Mouse (Mus musculus): ENCODE measurements around the gene Serpina5.
A peak's percentile ranks its signal among the peaks of the same experiment; 100 is the strongest.
"Not testable (repeated sequence)": the region's sequence is repeated elsewhere in the genome, so short reads cannot be mapped to it uniquely, and the experiment has no call there.

Gene Serpina5

DNA sequence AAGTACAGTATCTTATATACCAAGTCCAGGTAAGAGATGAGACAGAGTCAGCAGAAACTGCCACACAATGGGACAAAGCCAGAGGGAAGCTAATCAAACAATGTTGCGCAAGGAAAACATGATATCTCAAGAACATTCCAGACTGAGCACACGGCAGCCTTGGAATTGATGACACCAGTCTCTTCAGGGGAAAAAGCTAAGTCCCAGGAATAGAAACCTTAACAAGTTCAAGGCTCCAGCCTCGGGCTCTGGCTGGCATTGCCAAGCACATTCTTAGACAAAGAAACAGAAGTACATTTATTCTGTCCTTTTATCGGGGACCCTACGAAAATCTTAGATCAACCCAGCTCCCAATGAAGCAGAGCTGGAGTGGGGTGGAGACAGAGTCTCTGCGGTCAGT lies at the start of gene Serpina5:
TSS of gene Serpina5 (plus strand) at position 346 of the 400 bp plus-strand sequence.
- DNase-seq (ENCODE audit: low spot score in 2 of 2) = no peak

DNA sequence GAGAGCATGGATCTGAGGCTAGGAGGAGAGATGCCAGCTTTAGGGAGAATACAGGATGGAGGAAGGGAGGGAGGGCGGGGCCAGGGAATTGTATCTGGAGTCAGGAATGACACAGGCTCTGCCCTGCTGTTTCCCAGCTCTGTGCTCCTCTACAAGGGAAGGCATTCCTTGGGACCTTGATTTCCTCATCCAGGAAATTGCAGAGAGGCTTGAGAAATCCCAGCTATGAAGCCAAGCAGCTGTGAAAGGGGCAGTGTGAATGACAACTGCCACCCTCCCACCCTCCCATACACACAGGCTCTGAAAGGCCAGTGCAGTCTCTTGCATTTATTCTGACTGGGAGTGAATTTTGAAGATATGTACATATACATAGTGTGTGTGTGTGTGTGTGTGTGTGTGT lies 46.9 kb upstream of the Serpina5 start:
- DNase-seq (ENCODE audit: low spot score in 2 of 2) = no peak

DNA sequence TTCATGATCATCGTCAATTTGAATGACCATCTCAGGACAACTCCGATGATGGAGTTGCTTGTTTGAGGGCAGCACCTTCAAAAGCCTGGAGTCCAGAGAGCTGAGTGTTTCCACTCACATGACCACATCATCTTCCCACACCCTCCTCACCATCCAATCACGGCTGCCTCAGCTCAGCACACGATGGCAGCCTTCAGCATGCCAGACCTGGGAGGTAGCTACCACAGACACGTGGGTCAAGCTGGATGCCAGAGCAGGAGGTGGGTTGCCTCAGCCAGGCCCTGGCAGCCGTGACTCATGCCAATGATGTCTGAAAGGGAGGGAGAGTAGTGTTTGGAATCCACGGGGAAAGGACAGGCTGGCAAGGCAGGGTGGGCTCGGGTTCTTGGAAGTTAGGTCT lies 45.2 kb upstream of the Serpina5 start:
- DNase-seq (ENCODE audit: low spot score in 2 of 2) = no peak

GRCm38 (mm10) chr12:104057050-104057449 lies 43.9 kb upstream of the Serpina5 start:
- DNase-seq (ENCODE audit: low spot score in 2 of 2) = peak; percentile 67 to 70

- no peak for DNase-seq (ENCODE audit: low spot score in 2 of 2)
Observed at GRCm38 (mm10) chr12:104057531-104057930, 43.4 kb upstream of the Serpina5 start.

- no peak for DNase-seq (ENCODE audit: low spot score in 2 of 2)
Observed at GRCm38 (mm10) chr12:104060126-104060525, 40.8 kb upstream of the Serpina5 start.

GRCm38 (mm10) chr12:104061862-104062261 lies 39.1 kb upstream of the Serpina5 start:
- no peak for DNase-seq (ENCODE audit: low spot score in 2 of 2)

GRCm38 (mm10) chr12:104064532-104064931 lies 36.4 kb upstream of the Serpina5 start:
- DNase-seq (ENCODE audit: low spot score in 2 of 2) = no peak

DNA sequence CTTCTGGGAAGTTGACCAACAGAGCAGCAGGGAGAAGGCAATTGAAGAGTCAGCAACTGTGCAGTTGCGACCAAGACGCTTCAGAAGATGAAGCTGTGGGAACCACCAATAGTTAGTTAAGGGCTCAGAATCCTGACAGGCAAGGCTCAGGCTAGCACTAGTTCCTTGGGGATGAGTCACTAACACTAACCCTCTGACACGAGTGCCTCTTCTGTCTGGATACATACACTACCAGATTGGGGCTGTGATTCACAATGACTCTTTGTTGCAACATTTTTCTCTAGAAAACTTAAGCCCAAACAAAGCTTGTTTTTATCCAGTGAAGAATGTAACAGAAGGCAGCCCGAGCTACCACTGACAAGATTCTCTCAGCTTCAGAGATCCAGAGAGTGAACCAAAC lies 35.9 kb upstream of the Serpina5 start:
- no peak for DNase-seq (ENCODE audit: low spot score in 2 of 2)

DNA sequence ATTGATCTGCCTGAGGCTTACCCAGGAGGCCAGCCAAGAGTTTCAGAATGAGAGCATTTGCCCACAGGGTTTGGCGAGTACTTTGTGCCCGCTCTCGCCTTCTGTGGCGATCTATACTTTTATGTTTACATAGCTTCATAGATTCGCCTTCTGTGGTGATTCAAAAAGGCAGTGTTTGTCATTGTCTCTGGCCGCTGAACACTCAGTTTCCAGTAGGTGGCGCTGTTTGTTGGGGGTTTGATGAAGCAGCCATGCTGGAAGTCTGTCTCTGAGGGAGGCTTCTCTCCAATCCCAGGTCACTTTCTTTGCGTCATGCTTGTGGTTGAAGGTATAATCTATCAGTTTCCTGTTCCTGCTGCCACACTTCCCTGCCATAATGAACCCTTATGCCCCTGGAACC lies 34.7 kb upstream of the Serpina5 start:
- DNase-seq (ENCODE audit: low spot score in 2 of 2) = peak in 1 of 2 experiments; percentile 64

DNA sequence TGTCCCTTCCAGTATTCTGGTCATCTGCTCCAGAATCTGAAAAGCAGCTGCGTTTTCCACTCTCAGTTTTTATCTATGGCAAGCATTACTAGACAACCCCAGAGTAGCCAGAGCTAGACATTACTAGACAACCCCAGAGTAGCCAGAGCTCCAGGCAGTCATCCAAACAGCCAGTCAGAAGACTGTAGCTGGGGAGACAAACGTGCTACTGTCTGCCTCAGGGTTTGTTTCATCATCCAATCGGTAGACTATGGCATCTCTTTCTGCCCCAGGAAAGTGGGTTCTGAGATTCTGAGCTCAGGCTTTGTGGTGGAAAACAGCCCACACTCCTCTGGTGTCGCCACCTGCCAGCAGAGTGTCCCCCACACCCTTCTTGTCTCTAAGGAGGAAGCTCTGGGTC lies 33.4 kb upstream of the Serpina5 start:
- DNase-seq (ENCODE audit: low spot score in 2 of 2) = peak; percentile 42 to 80

GRCm38 (mm10) chr12:104069620-104070019 lies 31.3 kb upstream of the Serpina5 start:
- DNase-seq (ENCODE audit: low spot score in 2 of 2) = peak in 1 of 2 experiments; percentile 86

GRCm38 (mm10) chr12:104071708-104072107 lies 29.2 kb upstream of the Serpina5 start:
- no peak for DNase-seq (ENCODE audit: low spot score in 2 of 2)

DNA sequence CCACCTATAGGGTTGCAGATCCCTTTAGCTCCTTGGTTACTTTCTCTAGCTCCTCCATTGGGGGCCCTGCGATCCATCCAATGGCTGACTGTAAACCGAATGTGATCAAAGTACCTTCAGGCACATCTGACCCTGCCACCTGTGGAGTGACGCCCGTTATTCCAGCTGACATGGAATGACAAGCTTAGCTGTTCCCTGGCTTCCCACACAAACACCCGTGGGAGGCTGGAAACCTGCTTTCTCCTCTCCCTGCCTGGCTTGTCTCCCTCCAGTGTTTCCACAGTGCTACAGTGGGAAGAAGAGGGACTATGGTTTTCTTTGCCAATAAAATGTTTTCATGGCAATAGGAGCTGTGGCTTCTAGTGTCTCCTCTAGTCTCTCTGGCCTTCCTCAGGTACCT lies 28.6 kb upstream of the Serpina5 start:
- DNase-seq (ENCODE audit: low spot score in 2 of 2) = no peak

- no peak for DNase-seq (ENCODE audit: low spot score in 2 of 2)
Observed at GRCm38 (mm10) chr12:104090119-104090518, 10.8 kb upstream of the Serpina5 start.

DNA sequence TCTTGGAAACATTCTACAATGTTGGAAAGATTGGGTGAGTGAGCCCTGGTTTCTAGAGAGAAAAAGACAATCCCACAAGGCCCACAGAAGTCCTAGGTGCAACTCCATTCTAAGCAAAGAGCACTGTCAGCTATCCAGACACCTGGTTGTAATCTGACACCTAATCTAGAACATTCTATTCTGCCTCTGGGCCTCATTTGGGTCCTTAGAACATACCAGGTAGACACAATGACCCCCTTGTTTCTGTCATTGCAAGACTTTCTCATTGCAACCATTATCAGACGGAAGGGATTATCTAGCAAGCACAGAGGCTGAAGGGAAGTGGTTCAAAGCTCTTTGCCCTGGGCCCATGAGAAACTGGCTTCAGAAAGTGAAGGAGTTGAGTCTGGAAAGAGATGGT lies 9.6 kb upstream of the Serpina5 start:
- DNase-seq (ENCODE audit: low spot score in 2 of 2) = no peak

DNA sequence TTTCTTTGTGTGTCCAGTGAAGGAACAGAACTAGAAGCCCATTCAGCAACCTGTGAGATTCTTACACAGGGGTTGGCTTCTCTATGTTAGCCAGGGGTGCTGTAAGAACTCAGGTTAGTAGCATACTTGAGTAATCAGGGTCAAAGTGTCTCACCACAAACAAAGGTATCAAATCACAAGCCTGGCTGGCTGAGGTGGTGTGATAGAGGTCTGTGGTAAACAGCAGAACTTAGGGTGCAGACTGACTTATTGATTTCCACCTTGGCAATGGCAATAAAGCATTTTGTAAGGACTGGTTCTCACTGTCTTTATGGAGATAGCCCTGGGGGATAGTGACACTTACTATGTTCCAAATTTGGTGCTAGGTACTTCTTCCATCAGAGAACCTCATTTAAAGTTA lies 4.9 kb downstream of the Serpina5 start:
- no peak for DNase-seq (ENCODE audit: low spot score in 2 of 2)

DNA sequence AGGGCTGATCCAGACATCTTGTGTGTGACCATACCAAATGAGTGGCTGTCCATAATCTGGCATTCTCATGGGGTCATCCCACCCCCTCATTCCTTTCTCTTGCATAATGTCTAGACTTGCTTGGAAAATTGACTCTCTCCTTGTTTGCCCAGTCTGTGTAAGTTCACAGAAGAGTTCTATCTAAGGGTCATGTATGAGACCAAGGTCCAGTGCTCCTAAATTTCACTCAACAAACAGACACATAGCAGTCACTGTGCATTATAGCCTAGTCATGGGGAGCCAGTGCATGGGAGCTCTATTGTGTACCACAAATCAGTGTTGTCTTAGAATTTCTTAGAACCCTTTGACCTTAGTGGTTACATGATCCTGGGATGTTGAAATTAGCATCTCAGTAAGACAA lies 6.0 kb downstream of the Serpina5 start:
- DNase-seq (ENCODE audit: low spot score in 2 of 2) = no peak

DNA sequence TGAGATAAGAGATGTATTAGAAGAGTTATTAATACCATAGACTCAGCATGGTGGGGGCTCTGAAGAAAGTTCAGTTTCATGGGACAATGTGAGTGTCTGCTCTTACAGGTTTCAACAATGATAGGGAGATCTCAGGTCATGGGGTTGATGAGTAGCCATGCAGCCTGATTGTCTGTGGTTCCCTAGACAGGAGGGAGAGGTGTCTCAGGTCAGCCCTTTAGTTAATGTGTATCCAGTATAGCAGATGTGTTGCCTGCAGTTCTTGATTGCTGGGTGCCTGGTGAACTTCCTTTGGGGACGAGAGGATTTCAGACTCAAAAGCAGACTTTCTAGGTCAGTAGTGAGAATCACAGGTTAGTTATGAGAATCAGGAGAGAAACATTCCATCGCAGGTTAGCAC lies 7.6 kb downstream of the Serpina5 start:
- no peak for DNase-seq (ENCODE audit: low spot score in 2 of 2)

DNA sequence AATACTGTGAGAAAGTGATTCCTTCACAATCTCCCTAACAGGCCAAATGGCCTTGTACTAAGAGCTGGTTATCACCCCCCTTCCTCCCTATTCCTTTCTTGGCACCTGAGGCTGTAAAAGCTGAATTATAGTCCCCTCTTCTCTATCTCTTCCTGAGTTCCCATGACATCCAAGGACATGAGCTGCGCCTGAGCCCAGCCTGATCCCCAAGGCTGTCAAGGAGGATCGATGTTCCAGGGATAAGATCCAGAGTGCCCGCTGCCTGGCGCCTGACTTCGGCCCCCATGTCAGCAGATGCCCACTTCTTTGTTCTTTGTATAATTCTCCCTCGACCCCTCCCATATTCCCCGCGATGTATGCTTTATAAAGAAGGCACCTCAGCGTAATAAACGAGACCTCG lies 11.4 kb downstream of the Serpina5 start, which contains the start of gene Serpina3a:
TSS of gene Serpina3a (plus strand) at position 392 of the 400 bp plus-strand sequence.
- DNase-seq (ENCODE audit: low spot score in 2 of 2) = not testable (repeated sequence)

GRCm38 (mm10) chr12:104114921-104115579 lies 14.1 kb downstream of the Serpina5 start:
- no peak for DNase-seq (ENCODE audit: low spot score in 2 of 2)

DNA sequence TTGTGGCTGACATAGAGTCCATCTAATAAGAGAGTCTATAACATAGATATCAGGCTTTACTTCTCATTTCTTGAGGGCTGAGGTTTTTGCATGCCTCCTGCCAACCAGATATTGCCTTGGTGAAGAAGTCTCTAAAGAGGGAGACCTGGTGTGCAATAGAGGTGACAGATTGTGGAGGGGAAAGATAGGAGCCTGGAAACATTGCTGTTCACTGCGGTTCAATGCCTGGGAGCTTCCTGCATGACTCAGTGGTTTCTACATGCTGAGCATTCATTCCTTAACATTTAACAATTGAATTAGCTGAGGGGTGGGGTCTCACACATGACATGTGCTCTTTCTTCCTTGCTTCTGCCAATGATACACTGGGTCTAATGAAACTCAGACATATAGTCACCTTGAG lies 22.2 kb downstream of the Serpina5 start:
- no peak for DNase-seq (ENCODE audit: low spot score in 2 of 2)

DNA sequence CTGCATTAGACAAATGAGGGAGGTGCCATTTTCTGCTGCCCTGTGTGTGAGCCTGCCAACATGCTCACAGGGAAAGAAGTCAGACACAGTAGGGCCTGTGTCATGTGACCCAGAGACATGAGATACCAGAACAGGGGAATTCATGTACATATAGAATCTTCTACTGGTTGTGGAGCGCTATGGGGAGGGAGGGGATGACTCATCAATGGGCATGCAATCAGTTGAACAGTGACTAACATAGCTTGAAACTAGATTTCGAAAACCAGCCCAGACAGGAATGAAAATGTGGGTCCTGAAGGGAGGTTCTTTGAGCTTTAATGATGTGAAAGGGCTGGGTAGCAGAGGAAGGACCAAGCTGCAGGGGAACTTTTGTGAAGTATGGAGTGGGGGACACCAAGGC lies 23.1 kb downstream of the Serpina5 start:
- DNase-seq (ENCODE audit: low spot score in 2 of 2) = no peak

- no peak for DNase-seq (ENCODE audit: low spot score in 2 of 2)
Observed at GRCm38 (mm10) chr12:104125021-104125560, 24.2 kb downstream of the Serpina5 start.
